Mouse (Mus musculus) heart, postnatal 0 days (tissue): ENCODE measurements at regions not wholly inside any gene's neighbourhood (a gene's known extent, or its start where the extent isn't known, plus 50 kb on each side); places are given as distances from the start of the nearest gene placed in this dataset.

Experiments
- CTCF ChIP-seq: IDR thresholded peaks from 2 replicates; pipeline ENCODE4 v1.5.1; 2016; ENCODE audit warnings: antibody characterized with exemption, control low read depth, low read depth
- EP300 ChIP-seq: IDR thresholded peaks from 2 replicates; pipeline ENCODE4 v1.6.1; 2016; ENCODE audit warnings: antibody characterized with exemption, low read depth

- no peak for TF ChIP-seq EP300
- no peak for TF ChIP-seq CTCF
Measured at GRCm38 (mm10) chr11:25040983-25041382, 963.1 kb downstream of the Bcl11a start.
